Mouse (Mus musculus) kidney, adult 18-20 months (tissue): ENCODE measurements around the gene Wdr35.
A peak's percentile ranks its signal among the peaks of the same experiment; 100 is the strongest.

Experiments used
- DNase-seq: peaks from one replicate; pipeline ENCODE4 v3.0.0; 2021

Wdr35 gene

DNA sequence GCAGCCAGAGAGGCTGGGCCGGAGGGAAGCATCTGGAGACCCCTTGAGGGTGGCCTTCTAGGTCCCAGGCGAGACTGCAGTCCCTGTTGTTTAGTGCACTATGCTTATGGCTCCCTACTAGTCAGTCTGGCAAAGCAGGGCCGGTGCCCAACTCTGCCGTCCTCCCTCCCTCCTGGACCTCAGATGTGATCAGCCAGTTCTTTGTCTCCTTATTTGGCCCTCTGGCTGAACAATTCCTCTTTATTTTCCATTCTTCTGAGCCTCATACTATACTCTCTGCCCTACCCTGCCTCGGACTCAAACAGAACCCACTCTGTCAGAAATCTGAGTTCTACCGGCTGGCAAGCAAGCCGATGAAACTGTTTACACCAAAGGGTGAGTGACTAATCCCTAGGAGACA, 79.7 kb downstream of the Wdr35 start:
- DNase-seq, result no peak

DNA sequence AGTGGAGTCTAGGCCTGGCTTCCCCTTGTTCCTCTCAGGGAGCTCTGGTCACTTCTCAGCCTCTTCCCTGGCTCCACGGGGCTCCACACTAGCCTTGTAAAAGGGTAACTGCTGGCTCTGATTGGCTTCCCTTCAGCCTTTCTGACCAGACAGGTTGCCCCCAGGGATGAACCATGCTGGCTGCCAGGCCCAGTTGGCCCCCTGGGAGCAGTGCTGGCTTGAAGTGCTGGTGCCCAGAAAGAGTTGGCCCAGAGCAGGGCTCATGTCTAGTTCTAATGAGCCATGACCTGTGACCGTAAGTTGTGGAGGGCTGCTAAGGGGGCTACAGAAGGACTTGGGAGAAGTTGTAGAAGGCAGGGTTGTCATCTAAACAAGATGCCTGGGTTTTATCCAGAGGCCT, 80.3 kb downstream of the Wdr35 start:
- DNase-seq, result no peak

GRCm38 (mm10) chr12:9055269-9055668, 81.6 kb downstream of the Wdr35 start:
- DNase-seq, result no peak

DNA sequence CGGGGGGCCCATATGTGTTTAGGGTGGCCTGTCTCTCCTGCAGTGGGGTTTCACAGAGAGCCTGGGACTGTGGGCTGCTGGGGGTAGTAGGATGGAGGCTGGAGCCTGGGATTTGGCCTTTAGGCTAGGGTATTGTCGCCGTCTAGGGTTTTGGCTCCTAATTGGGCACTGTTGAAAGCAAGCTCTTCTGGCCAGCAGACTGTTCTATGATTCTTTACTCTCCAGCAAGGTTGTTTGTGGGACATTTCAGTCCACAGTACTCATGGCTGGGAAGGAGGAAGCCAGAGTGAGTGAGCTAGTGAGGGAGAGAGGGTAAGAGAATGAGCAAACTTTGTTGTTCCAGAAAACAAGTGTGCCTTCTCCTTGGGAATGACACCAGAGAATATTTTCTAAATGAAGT, 85.8 kb downstream of the Wdr35 start:
- DNase-seq, result no peak

DNA sequence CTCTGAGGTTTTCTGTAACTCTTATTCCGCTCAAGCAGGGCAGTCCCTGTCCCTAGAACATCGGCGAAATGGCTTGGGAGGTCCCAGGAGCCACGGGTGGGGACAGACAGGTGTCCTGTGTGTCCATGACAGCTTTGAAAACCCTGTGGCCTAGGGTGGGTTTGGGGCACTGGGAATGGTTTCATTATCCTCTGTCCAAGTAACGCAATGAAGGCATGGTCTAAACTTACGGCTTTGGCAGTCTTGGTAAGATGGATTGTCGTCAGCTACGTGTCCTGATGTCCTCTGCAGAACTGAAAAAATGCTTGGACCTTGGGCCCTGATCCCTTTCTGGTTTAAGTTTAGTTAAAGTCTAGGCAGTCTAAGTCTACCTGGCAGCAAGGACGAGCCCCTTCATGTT, 86.3 kb downstream of the Wdr35 start:
- DNase-seq, result peak; percentile 23

DNA sequence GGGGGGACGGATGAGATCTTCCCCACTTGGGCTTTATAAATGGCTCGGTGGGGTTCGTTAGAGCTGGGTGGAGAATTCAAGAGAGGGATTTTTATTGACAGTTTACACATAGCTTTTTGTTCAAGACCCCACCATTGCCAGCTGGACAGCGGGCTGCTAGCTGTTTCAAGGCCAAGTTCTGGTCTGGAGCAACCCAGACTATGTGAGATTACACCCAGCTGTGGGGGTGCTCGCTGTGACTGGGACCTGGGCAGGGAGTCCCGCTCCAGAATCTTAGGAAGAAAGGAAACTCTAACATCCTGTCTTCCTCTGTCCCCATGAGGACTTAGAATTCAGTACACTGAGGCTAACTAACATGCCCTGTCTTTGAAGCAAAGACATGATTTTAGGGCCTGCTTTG, 89.9 kb downstream of the Wdr35 start:
- DNase-seq, result no peak

DNA sequence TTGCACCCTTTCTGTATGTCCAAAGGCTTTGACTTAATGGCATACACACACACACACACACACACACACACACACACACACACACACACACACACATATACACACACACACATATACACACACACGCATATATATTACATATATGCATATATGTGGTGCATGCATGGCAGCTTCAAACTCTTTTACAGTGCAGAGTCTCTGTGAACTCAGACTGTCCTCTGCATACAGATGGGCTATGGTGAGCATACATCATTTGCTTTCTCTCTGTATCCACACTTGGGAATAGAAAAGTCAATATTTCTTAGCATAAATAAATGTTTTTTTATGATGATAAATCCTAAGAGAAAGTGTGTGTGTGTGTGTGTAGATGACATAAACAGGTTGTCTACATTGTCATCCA, 97.4 kb downstream of the Wdr35 start:
- DNase-seq, result no peak

DNA sequence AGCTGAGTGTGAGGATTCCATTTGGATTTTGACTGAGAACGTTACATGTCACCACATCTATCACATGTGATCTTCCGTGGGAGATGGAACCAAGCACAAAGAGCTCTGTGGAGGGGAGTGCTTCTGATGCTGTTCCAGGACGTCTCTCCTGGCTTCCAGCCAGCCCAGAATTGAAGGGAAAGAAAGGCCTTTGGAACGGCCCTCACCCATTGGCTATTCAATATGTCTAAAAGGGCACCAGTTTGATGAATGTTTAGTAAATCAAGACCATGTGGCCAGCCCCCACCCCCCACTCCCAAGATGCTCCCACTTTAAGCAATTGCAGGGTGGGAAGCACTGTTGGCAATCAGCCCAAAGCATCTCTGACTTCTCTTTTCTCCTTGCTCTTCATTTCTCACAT, 97.8 kb downstream of the Wdr35 start:
- DNase-seq, result no peak

GRCm38 (mm10) chr12:9077554-9078125, 103.9 kb downstream of the Wdr35 start:
- no peak for DNase-seq
